Mouse (Mus musculus): ENCODE measurements around the gene Sorbs1. TPM values are rescaled to one million over a fixed set of nuclear protein-coding genes. Genes with fewer than 3 reads are reported as not detected.

The Sorbs1 gene
- polyA plus RNA-seq, 1 experiment from 2014 or later = 24.5 TPM

- Histone ChIP-seq H3K4me1 (peaks cover 4% of the 10 kb centered on the region), H3K27ac (no peak overlapping the region), H3K27me3 (ENCODE audit: low read depth, poor library complexity, severe bottlenecking) (no peaks in the 10 kb centered on the region), H3K36me3 (no peaks in the 10 kb centered on the region), H3K4me3 (no peak overlapping the region), H3K9me3 (replicated peaks) (no peaks in the 10 kb centered on the region)
- 93% methylated on average over 10 of the region's 10 CpGs for WGBS
- no peak for DNase-seq (ENCODE audit: low spot score)
Measured at GRCm38 (mm10) chr19:40438907-40439306, 74.7 kb downstream of the Sorbs1 start.

DNA sequence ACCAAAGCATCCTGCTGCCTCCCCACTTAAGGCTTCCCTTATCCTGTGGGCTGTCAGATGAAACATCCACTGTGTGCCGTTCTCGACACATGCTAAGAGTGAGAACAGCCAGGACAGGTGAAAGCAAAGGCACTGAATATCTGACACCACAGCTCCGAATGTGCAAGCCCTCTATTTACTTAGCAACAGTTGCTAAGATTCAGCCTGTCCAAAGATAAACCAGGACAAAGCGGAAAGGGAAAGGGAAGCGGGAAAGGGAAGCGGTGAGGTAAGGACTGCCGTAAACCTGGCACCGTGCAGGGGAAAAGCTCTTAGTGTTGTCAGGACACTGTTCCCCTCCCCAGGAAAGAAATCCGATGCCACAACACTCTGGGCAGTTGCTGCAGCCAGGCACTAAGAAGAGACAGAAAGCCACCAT, 75.9 kb downstream of the Sorbs1 start:
- H3K27me3 ChIP-seq (ENCODE audit: low read depth, poor library complexity, severe bottlenecking) = no peaks in the 10 kb centered on the region
- WGBS = 65% methylated on average over 9 of the region's 9 CpGs
- no peak overlapping the region for H3K4me3 ChIP-seq
- peaks cover 4% of the 10 kb centered on the region for H3K4me1 ChIP-seq
- H3K9me3 ChIP-seq (replicated peaks) = no peaks in the 10 kb centered on the region
- no peak overlapping the region for H3K27ac ChIP-seq
- H3K36me3 ChIP-seq = no peaks in the 10 kb centered on the region
- DNase-seq (ENCODE audit: low spot score) = no peak

GRCm38 (mm10) chr19:40436465-40437200, 76.9 kb downstream of the Sorbs1 start:
- WGBS = 86% methylated on average over 12 of the region's 12 CpGs
- Histone ChIP-seq H3K36me3 (no peaks in the 10 kb centered on the region), H3K27ac (no peak overlapping the region), H3K27me3 (ENCODE audit: low read depth, poor library complexity, severe bottlenecking) (no peaks in the 10 kb centered on the region), H3K9me3 (replicated peaks) (no peaks in the 10 kb centered on the region), H3K4me1 (peaks cover 4% of the 10 kb centered on the region), H3K4me3 (no peak overlapping the region)
- DNase-seq (ENCODE audit: low spot score) = no peak

DNA sequence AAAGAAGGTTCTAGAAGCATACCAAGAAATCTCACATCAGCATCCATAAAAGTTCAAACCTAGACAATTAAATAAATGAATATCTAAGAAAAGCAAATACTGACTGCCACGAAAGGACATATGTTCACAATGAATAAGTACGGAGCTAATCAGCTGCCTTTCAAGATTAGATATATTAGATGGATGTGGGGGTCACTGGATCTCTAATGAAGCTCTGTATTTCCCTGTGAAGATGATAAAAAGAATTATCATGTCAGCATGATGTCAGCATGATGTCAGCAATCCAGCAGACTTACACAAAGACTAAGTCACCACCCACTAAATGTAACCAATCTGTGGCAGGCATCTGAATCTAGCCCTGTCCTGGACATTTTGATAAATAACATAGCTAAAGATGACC, 77.8 kb downstream of the Sorbs1 start:
- no peaks in the 10 kb centered on the region for H3K9me3 ChIP-seq (replicated peaks)
- H3K36me3 ChIP-seq = no peaks in the 10 kb centered on the region
- no peaks in the 10 kb centered on the region for H3K27me3 ChIP-seq (ENCODE audit: low read depth, poor library complexity, severe bottlenecking)
- no peak for DNase-seq (ENCODE audit: low spot score)
- WGBS = 96% methylated on average over 2 of the region's 2 CpGs
- H3K27ac ChIP-seq = no peak overlapping the region
- H3K4me3 ChIP-seq = no peak overlapping the region
- H3K4me1 ChIP-seq = peaks cover 4% of the 10 kb centered on the region

DNA sequence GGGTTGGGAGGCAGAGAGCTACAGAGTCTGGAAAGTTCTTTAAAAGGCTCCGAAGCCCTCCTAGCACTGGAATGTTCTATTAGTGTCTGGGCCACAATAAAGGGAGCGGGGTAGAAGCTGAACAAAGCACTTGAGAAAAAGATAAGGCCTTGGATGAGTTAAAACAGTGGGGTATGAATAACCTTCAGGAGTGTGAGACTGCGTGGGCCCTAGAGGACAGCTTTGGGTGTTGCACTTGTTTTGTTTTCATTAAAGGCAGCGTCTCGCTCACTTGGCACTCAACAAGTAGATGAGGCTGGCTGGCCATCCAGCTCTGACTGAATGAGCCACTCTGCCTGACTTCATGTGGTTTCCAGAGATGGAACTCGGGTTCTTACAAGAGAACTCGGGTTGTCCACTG, 78.5 kb downstream of the Sorbs1 start:
- H3K27ac ChIP-seq = no peak overlapping the region
- no peak overlapping the region for H3K4me3 ChIP-seq
- H3K36me3 ChIP-seq = no peaks in the 10 kb centered on the region
- WGBS = 94% methylated on average over 7 of the region's 7 CpGs
- no peaks in the 10 kb centered on the region for H3K9me3 ChIP-seq (replicated peaks)
- DNase-seq (ENCODE audit: low spot score) = no peak
- peaks cover 4% of the 10 kb centered on the region for H3K4me1 ChIP-seq
- no peaks in the 10 kb centered on the region for H3K27me3 ChIP-seq (ENCODE audit: low read depth, poor library complexity, severe bottlenecking)

DNA sequence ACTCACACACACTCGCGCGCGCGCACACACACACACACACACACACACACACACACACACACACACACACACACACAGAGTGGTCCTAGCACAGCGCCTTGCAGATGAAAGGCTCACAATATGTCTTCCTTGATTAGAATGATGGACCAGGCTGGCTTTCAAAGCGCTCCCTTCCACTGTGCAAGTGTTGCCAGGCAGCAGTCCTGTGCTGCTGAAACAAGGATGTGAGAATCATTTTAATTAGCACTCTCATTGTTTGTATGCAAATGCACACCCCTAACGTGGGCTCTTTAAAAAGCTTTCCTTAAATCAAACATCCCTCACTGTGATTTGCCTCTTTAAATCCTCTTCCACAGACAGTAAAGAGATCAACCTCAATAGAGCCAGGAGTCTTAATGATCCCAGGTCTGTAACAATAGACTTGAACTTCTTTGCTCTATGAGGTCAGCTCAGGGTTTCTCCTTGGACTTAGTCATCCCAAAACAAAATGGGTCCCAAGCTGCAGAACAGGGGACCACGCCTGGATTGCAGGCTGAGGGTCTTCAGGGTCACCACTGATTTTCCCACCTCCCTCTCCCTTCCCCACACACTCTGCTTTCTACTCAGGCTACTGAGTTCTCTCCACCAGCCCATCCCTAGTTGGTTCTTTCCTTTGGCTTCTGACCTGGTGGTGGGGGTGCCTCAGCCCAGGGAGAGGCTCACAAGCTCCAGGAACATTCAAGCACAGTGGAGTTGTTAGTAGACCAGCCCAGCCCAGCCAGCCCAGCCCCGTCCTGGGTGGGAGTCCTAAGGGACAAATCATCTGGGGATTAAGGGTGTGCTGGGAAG, 79.3 kb downstream of the Sorbs1 start:
- WGBS = 85% methylated on average over 10 of the region's 10 CpGs
- Histone ChIP-seq H3K4me1 (peaks cover 4% of the 10 kb centered on the region), H3K27me3 (ENCODE audit: low read depth, poor library complexity, severe bottlenecking) (no peaks in the 10 kb centered on the region), H3K9me3 (replicated peaks) (no peaks in the 10 kb centered on the region), H3K4me3 (no peak overlapping the region), H3K27ac (no peak overlapping the region), H3K36me3 (no peaks in the 10 kb centered on the region)
- DNase-seq (ENCODE audit: low spot score) = no peak

DNA sequence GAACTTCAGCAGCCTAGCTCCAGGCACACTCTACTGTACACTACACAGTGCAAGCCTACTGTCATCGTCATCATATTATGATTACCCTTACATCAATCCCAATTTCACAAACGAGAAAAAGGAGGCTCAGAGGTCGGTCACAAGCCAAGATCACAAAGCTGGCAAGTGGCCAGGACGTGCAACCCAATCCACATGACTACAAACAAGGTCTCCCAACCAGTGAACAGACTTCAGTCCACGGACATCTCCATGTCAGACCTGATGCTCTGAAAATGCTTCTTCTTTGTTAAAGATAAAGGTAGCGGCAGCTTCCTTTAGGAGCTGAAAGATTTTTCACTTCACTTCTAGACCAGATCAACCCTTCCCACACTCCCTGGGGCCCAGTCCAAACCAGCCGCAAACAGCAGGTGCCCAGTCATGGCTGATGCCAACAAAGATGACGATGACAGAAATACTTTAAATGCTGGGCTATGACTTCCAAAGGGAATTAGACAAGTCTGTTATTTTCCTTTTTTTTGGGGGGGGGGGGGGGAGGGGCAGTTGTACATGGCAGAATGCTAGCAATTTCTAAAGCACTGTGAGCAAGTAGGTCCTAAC, 80.2 kb downstream of the Sorbs1 start:
- DNase-seq (ENCODE audit: low spot score) = no peak
- no peaks in the 10 kb centered on the region for H3K36me3 ChIP-seq
- no peaks in the 10 kb centered on the region for H3K27me3 ChIP-seq (ENCODE audit: low read depth, poor library complexity, severe bottlenecking)
- 87% methylated on average over 8 of the region's 8 CpGs for WGBS
- peaks cover 6% of the 10 kb centered on the region for H3K4me1 ChIP-seq
- H3K27ac ChIP-seq = no peak overlapping the region
- no peaks in the 10 kb centered on the region for H3K9me3 ChIP-seq (replicated peaks)
- no peak overlapping the region for H3K4me3 ChIP-seq

GRCm38 (mm10) chr19:40431969-40432368, 81.6 kb downstream of the Sorbs1 start:
- Histone ChIP-seq H3K36me3 (no peaks in the 10 kb centered on the region), H3K9me3 (replicated peaks) (no peaks in the 10 kb centered on the region), H3K27ac (no peak overlapping the region), H3K4me1 (0 out of 2 replicates have a peak, but pooled peaks cover 2% of the 10 kb centered on the region), H3K27me3 (ENCODE audit: low read depth, poor library complexity, severe bottlenecking) (no peaks in the 10 kb centered on the region), H3K4me3 (no peak overlapping the region)
- WGBS = 83% methylated on average over 4 of the region's 4 CpGs
- DNase-seq (ENCODE audit: low spot score) = no peak

GRCm38 (mm10) chr19:40429572-40429971, 84.0 kb downstream of the Sorbs1 start:
- Histone ChIP-seq H3K4me3 (no peak overlapping the region), H3K27ac (no peak overlapping the region), H3K9me3 (replicated peaks) (no peaks in the 10 kb centered on the region), H3K4me1 (peaks cover 16% of the 10 kb centered on the region), H3K27me3 (ENCODE audit: low read depth, poor library complexity, severe bottlenecking) (no peaks in the 10 kb centered on the region), H3K36me3 (no peaks in the 10 kb centered on the region)
- WGBS = 80% methylated on average over 3 of the region's 3 CpGs
- no peak for DNase-seq (ENCODE audit: low spot score)

DNA sequence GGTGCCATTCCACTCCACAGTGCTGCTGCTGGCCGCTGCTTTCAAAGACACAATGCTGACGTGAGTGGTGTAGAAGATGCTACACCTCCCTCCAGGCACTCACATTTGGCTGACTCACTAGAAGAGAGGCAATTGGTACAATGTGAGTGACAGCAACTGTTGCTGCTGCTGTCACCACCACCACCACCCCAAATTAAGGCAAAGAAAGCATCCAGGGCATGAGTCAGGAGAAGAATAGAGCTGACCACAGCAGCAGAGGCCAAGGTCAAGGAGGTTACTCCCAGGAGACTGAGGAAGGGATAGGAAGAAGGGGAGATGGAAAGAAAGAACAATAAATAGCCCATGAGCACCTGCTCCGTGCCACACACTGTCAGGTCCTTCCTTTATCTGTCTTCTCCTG, 84.4 kb downstream of the Sorbs1 start:
- Histone ChIP-seq H3K27ac (no peak overlapping the region), H3K27me3 (ENCODE audit: low read depth, poor library complexity, severe bottlenecking) (no peaks in the 10 kb centered on the region), H3K4me1 (peaks cover 16% of the 10 kb centered on the region), H3K4me3 (no peak overlapping the region), H3K9me3 (replicated peaks) (no peaks in the 10 kb centered on the region), H3K36me3 (no peaks in the 10 kb centered on the region)
- WGBS = 82% methylated on average over 3 of the region's 3 CpGs
- DNase-seq (ENCODE audit: low spot score) = no peak

GRCm38 (mm10) chr19:40426103-40426960, 87.2 kb downstream of the Sorbs1 start:
- WGBS = 91% methylated on average over 16 of the region's 16 CpGs
- no peak for DNase-seq (ENCODE audit: low spot score)

DNA sequence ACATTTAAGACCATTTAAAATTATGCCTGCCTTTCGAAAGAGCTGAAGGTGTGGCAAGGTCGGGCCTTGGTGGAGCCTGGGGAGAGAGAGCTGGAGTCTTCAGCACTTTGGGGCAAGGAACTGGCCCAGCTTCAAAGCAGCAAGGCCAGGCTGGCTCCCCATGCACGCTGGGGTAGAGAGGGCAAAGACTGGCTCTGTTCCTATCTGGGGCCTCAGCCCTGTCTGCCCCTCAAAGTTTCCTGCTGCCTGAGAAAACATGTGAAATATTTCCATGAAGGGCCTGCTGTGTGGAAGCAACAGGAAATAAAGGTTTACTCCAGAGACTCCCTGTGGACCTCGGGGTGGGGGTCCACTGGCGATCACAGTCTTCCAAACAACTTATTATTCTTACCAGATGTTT, 88.3 kb downstream of the Sorbs1 start:
- H3K4me3 ChIP-seq = no peak overlapping the region
- no peaks in the 10 kb centered on the region for H3K27me3 ChIP-seq (ENCODE audit: low read depth, poor library complexity, severe bottlenecking)
- H3K9me3 ChIP-seq (replicated peaks) = no peaks in the 10 kb centered on the region
- 40% methylated on average over 5 of the region's 5 CpGs for WGBS
- H3K36me3 ChIP-seq = no peaks in the 10 kb centered on the region
- DNase-seq (ENCODE audit: low spot score) = peak; percentile 32
- H3K27ac ChIP-seq = peak overlapping the region; percentile 64; the same call in 1 of the 2 replicates
- H3K4me1 ChIP-seq = peaks cover 20% of the 10 kb centered on the region

More at GRCm38 (mm10) chr19:40426103-40426960, 87.2 kb downstream of the Sorbs1 start:
- Histone ChIP-seq H3K27me3 (ENCODE audit: low read depth, poor library complexity, severe bottlenecking) (no peaks in the 10 kb centered on the region), H3K9me3 (replicated peaks) (no peaks in the 10 kb centered on the region), H3K4me1 (peaks cover 20% of the 10 kb centered on the region), H3K4me3 (no peak overlapping the region), H3K27ac (peak overlapping the region; percentile 47; the same call in 1 of the 2 replicates), H3K36me3 (no peaks in the 10 kb centered on the region)

Measured in limb, embryonic 10.5 days (tissue).